Mouse (Mus musculus) liver, embryonic 16.5 days (tissue): Measurements from ENCODE around the gene Pear1. TPM values are rescaled to one million over a fixed set of nuclear protein-coding genes. Genes with fewer than 3 reads are reported as not detected.

Source experiments
- ATAC-seq: fragments of 200-750 bp; cut with Nextera tagmentation; 2 replicates; pipeline ENCODE4 v1.8.0; 2017; ENCODE audit warnings: low read depth, mild to moderate bottlenecking, moderate number of reproducible peaks, moderate library complexity
- H3K27ac ChIP-seq: fragments of 300-500 bp; sonication (generic); 2 replicates; pipeline ENCODE4 v1.5.1; 2014; ENCODE audit warnings: mild to moderate bottlenecking, low read length
- H3K27me3 ChIP-seq: fragments of 300-500 bp; sonication (generic); 2 replicates; pipeline ENCODE4 v1.6.1; 2014; ENCODE audit warnings: low read depth, low read length, mixed read lengths; ENCODE audit not compliant: control insufficient read depth, insufficient read depth
- H3K36me3 ChIP-seq: fragments of 300-500 bp; sonication (generic); 2 replicates; pipeline ENCODE4 v1.6.1; 2014; ENCODE audit warnings: mild to moderate bottlenecking; ENCODE audit not compliant: control insufficient read depth, insufficient read depth
- H3K4me1 ChIP-seq: fragments of 300-500 bp; sonication (generic); 2 replicates; pipeline ENCODE4 v1.6.1; 2014; ENCODE audit warnings: low read depth, low read length, mixed read lengths; ENCODE audit not compliant: control insufficient read depth
- H3K4me2 ChIP-seq: fragments of 300-500 bp; sonication (generic); 2 replicates; pipeline ENCODE4 v1.6.1; 2014; ENCODE audit warnings: low read depth, low read length, mixed read lengths
- H3K4me3 ChIP-seq: fragments of 300-500 bp; sonication (generic); 2 replicates; pipeline ENCODE4 v1.5.1; 2014; ENCODE audit warnings: low read depth, mild to moderate bottlenecking, low read length
- H3K9ac ChIP-seq: fragments of 300-500 bp; sonication (generic); 2 replicates; pipeline ENCODE4 v1.6.1; 2014; ENCODE audit warnings: low read depth, low read length
- H3K9me3 ChIP-seq: fragments of 300-500 bp; sonication (generic); replicated peaks from 2 replicates; pipeline ENCODE4 v1.6.1; 2016; ENCODE audit warnings: low read length; ENCODE audit not compliant: control insufficient read depth
- WGBS: fragments of 180-500 bp; shearing (Covaris S2); extraction: QIAGEN DNeasy Blood & Tissue Kit; methylation state at CpG from one replicate; pipeline ENCODE4 v1.1.7; 2014; ENCODE audit not compliant: insufficient replicate concordance; 5-methylcytosine and 5-hydroxymethylcytosine counted together
- polyA plus RNA-seq: library from polyadenylated mRNA; unstranded; fragments of >200 nt; fragmentation: Nextera tagmentation; extraction: Ambion mirVana; gene quantifications from 2 replicates; pipeline ENCODE4 v1.2.1, GENCODE M21; 2015

Pear1 gene
- polyA plus RNA-seq, 1 experiment from 2014 or later, result 6.5 TPM

DNA sequence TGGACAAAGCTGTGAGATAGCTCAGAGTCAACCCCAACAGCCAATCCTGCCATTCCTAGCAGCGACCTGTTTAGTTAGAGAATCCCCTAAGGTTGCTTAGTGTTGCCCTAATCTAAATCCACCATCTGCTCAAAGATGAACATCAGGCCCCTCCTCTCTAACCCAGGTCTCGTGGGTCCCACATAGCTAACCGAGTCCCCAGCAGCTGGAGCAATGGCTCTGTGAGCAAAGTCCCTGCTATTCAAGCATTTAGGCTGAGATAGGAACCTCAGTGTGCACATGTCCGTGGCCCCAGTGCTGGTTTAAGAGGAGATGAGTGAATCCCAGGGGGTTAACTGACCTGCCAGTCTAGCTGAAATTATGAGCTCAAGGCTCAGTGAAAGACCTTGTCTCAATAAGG is 22.1 kb upstream of the Pear1 start:
- WGBS, result 39% methylated on average over 4 of the region's 4 CpGs

DNA sequence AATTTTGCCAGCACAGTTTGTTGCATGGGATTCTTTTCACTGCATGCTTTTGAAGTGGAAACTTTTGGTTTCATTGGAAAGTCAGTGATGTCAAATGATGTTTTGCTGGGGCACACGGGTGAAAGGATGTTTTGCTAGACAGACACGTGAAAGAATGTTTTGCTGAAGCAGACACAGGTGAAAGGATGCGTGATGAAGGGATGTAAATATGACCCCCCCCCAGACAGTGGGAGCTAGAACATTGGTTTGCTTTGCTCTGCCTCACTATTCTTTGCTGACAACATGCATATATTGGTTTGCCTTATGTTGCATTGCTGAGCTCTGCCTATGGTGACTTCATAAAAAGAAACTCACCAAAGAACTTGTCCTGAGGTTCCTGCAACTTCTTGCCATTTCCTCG is 20.9 kb upstream of the Pear1 start:
- Histone ChIP-seq H3K9ac (no peak overlapping the region), H3K4me3 (no peak overlapping the region), H3K27ac (no peak overlapping the region), H3K9me3 (no peaks in the 10 kb centered on the region), H3K36me3 (no peaks in the 10 kb centered on the region), H3K4me2 (no peak overlapping the region), H3K27me3 (no peaks in the 10 kb centered on the region), H3K4me1 (no peaks in the 10 kb centered on the region)
- ATAC-seq, result no peak
- WGBS, result 63% methylated on average over 4 of the region's 4 CpGs

More for the DNA sequence above, 22.1 kb upstream of the Pear1 start:
- H3K36me3 ChIP-seq, result no peaks in the 10 kb centered on the region
- no peak overlapping the region for H3K27ac ChIP-seq
- H3K9me3 ChIP-seq, result no peaks in the 10 kb centered on the region
- H3K9ac ChIP-seq, result no peak overlapping the region
- no peak overlapping the region for H3K4me3 ChIP-seq
- no peaks in the 10 kb centered on the region for H3K4me1 ChIP-seq
- H3K4me2 ChIP-seq, result no peak overlapping the region
- no peak for ATAC-seq
- H3K27me3 ChIP-seq, result no peaks in the 10 kb centered on the region

DNA sequence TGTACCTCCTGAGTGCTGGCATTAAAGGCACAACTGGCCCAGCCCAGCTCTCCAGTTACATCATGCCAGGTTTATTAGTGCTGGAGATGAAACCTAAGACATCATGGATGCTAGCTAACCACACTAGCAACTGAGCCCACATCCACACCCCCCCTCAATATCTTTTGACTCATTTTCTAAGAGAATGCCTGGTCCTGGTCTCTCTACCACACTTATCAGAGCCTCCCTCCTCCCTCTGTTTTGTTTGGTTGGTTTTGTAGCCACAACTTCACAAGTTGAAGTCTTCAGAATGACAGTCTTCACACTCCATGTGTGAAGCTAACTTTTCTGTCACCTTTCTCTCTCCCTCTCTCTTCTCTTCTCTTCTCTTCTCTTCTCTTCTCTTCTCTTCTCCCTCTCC is 16.8 kb upstream of the Pear1 start:
- Histone ChIP-seq H3K4me1 (no peaks in the 10 kb centered on the region), H3K4me3 (no peak overlapping the region), H3K27ac (no peak overlapping the region), H3K36me3 (no peaks in the 10 kb centered on the region), H3K9me3 (no peaks in the 10 kb centered on the region), H3K4me2 (no peak overlapping the region), H3K27me3 (no peaks in the 10 kb centered on the region), H3K9ac (no peak overlapping the region)
- ATAC-seq, result no peak

DNA sequence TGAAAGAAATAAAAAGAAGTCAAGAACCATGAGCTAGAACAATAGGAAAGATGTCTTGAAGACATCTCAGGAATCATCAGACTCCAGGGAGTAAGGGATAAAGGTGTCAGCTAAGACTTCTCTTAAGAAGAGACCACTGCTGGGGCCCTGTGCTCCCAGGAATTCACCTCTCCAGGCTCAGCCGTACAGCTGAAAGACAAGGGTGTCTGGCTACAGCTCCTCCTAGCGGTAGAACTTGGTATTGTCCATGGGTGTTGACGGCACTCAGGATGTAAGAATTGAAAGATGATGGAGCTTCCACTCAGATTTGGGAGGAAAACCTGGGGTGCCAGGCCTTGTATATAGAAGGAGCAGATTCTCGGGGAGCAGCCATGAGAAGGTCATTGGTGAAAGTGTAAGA is 14.5 kb upstream of the Pear1 start:
- Histone ChIP-seq H3K4me3 (no peak overlapping the region), H3K4me2 (no peak overlapping the region), H3K27ac (no peak overlapping the region), H3K9ac (no peak overlapping the region), H3K36me3 (no peaks in the 10 kb centered on the region), H3K9me3 (no peaks in the 10 kb centered on the region), H3K4me1 (no peaks in the 10 kb centered on the region), H3K27me3 (no peaks in the 10 kb centered on the region)
- ATAC-seq, result no peak
- WGBS, result 4% methylated on average over 4 of the region's 4 CpGs

DNA sequence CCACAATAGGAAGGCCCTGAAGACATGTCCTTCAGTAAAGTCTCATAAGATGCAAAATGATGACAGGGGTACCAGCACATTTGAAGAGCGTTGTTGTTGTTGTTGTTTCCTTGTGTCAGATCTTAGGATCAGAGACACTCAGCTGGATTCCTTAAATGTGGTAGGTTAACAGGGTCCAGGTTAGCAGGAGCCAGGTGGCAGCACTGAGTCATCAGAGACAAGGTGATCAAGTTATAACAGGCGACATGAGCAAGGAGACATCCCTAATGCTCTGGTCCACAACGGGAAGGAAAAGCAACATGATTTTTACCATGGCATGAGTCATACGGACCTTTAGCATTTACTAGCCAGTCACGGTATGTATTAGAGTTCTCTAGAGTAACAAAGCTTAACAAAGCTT is 9.4 kb upstream of the Pear1 start:
- Histone ChIP-seq H3K4me2 (no peak overlapping the region), H3K4me3 (no peak overlapping the region), H3K9ac (no peak overlapping the region), H3K27me3 (no peaks in the 10 kb centered on the region), H3K27ac (no peak overlapping the region), H3K9me3 (no peaks in the 10 kb centered on the region), H3K36me3 (no peaks in the 10 kb centered on the region), H3K4me1 (no peaks in the 10 kb centered on the region)
- 50% methylated on average over 5 of the region's 5 CpGs for WGBS
- no peak for ATAC-seq

DNA sequence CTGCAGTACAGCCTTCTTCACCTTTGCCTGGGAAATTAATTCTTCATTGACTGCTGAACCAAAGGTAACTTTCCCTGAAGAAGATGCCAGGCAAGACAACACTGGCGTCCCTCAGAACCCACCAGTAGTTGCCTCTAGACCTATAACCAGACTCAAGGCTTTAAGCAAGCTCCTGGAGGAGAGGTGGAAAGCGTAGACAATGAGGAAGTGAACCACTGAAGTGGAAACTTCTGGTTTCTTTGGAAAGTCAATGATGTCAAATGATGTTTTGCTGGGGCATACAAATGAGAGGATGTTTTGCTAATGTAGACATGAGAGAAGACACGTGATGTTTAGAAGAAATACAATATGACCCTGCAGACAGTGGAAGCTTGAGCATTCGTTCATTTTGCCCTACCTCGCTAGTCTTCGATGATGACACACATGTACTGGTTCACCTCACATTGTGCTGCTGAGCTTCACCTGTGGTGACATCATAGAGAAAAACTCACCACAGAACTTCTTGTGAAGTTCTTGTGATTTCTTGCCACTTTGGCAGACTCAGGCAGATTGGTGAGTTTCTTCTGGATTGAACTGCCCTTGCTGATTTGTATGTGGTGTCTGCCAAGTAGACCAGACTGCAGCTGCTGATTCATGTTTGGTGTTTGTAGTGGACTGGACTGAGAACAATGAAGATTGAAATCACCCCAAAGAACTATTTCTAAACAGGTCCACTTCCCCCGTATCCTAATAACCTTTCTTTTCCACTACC is 8.2 kb upstream of the Pear1 start:
- Histone ChIP-seq H3K4me3 (no peak overlapping the region), H3K27ac (no peak overlapping the region), H3K36me3 (no peaks in the 10 kb centered on the region), H3K9me3 (no peaks in the 10 kb centered on the region), H3K9ac (no peak overlapping the region), H3K4me1 (no peaks in the 10 kb centered on the region), H3K27me3 (no peaks in the 10 kb centered on the region; the same call in 1 of the 2 replicates), H3K4me2 (no peak overlapping the region)
- 61% methylated on average over 7 of the region's 7 CpGs for WGBS
- no peak for ATAC-seq

DNA sequence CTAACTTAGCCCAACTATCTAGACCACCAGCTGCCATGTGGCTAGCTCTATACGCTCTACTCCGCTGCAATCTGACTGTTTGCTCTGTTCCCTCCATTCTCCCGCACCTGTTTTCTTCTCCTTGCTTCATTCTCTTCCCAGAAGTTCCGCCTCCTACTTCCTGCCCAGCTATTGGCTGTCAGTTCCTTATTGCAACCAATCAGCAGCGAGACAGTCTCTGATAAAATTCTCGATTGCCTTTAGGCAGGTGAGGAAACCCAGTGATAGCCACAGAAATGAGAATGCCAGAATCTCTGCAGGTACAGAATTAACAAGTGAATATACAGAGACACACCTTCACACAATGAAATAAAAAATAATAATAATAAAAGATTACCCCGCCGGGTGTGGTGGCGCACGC is 4.9 kb upstream of the Pear1 start:
- WGBS, result 35% methylated on average over 10 of the region's 10 CpGs
- no peaks in the 10 kb centered on the region; the same call in 1 of the 2 replicates for H3K27me3 ChIP-seq
- ATAC-seq, result no peak
- no peak overlapping the region for H3K4me2 ChIP-seq
- no peak overlapping the region for H3K4me3 ChIP-seq
- no peak overlapping the region for H3K9ac ChIP-seq
- no peak overlapping the region for H3K27ac ChIP-seq
- H3K4me1 ChIP-seq, result no peaks in the 10 kb centered on the region
- H3K9me3 ChIP-seq, result no peaks in the 10 kb centered on the region
- H3K36me3 ChIP-seq, result no peaks in the 10 kb centered on the region

DNA sequence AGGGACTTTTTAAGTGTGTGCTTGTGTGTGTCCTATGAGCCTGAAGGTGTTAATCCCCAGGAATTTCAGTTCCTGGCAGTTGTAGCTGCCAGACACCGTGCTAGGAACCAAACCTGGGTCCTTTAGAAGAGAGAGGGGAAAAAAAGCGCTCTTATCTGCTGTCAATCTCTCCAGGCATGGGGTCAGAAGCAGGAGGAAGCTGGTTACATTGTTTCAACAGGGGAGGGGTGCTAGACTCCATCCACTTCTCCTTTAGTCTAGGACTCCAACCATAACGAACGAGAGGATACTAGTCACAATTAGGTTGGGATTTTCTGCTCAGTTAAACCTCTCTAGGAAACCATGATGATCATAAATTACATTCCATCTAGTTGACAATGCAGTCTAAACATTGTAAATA is 4.3 kb upstream of the Pear1 start:
- ATAC-seq, result no peak
- Histone ChIP-seq H3K4me3 (no peak overlapping the region), H3K9me3 (no peaks in the 10 kb centered on the region), H3K4me2 (no peak overlapping the region), H3K27me3 (no peaks in the 10 kb centered on the region; the same call in 1 of the 2 replicates), H3K36me3 (no peaks in the 10 kb centered on the region), H3K27ac (no peak overlapping the region), H3K4me1 (no peaks in the 10 kb centered on the region), H3K9ac (no peak overlapping the region)
- WGBS, result 9% methylated on average over 4 of the region's 4 CpGs

DNA sequence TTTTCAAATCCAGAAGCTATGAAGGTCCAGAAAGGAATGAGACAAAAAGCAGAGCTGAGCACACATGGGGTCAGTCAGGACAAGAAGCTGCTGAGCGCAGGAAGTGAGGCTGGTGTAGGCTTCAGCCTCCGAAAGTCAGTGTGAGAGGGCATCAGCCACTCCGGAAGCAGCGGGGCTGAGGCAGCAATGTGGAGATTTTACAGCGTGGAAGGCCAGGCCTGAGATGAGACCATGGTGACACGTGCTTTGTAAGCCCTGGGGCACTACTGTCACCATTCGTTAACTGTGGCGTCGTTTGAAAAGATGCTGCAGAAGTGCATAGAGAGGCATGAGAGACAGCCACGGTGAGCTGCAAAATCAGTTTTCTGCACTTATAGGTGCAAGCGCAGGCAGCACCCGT is 5.9 kb downstream of the Pear1 start:
- Histone ChIP-seq H3K4me3 (no peak overlapping the region), H3K36me3 (no peaks in the 10 kb centered on the region), H3K4me2 (no peak overlapping the region), H3K9ac (no peak overlapping the region), H3K27ac (no peak overlapping the region), H3K9me3 (no peaks in the 10 kb centered on the region), H3K4me1 (no peaks in the 10 kb centered on the region), H3K27me3 (peaks cover 2% of the 10 kb centered on the region; the same call in 1 of the 2 replicates)
- no peak for ATAC-seq
- 49% methylated on average over 12 of the region's 12 CpGs for WGBS
